Mouse (Mus musculus): ENCODE measurements around the gene Fam160b1.

DNA sequence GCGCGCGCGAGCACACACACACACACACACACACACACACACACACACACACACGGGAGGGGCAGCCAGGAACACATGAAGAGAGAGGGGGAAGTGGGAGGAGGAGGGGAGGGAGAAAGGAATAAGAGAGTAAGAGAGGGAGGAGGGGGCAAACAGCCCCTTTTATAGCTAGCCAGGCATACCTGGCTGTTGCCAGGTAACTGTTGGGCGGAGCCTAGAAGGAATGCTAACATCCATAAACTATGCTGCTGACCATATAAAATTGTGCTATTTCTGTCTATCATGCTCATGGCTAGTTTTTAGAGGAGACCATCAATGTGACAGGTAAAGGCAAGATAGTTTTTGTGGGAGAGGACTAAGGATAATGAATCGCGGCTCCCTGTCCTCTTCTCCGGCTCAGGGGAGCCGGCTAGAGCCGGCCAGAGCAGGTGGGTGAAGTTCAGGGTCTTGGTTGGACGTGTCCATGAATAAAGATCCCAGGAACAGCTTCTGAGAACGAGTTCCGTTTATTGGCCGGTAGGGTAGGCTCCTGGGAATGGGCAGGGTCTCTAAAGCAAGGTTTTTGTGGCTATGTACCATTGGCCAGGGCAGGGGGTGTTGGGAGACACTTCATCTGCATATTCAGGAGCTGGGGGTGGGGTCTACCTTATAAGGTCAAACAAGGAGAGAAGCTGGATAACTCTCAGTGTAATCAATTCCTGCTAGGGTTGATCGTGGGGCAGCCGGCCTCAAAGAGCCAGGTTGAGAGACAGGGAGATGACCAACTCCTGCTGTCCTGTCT lies 57.5 kb downstream of the Fam160b1 start:
- TF ChIP-seq POLR2A (IDR thresholded peaks at IDR 0.05; ENCODE audit: borderline replicate concordance, control insufficient read depth, low read depth, low read length): no peak
- TF ChIP-seq CTCF (IDR thresholded peaks at IDR 0.05; ENCODE audit: control insufficient read depth, insufficient read depth, low read length): no peak
